Mouse (Mus musculus): ENCODE measurements around the gene Cdk15. TPM values are rescaled to one million over a fixed set of nuclear protein-coding genes. Genes with fewer than 3 reads are reported as not detected.

Gene Cdk15
- polyA plus RNA-seq, 1 experiment from 2014 or later = 0.13 TPM

DNA sequence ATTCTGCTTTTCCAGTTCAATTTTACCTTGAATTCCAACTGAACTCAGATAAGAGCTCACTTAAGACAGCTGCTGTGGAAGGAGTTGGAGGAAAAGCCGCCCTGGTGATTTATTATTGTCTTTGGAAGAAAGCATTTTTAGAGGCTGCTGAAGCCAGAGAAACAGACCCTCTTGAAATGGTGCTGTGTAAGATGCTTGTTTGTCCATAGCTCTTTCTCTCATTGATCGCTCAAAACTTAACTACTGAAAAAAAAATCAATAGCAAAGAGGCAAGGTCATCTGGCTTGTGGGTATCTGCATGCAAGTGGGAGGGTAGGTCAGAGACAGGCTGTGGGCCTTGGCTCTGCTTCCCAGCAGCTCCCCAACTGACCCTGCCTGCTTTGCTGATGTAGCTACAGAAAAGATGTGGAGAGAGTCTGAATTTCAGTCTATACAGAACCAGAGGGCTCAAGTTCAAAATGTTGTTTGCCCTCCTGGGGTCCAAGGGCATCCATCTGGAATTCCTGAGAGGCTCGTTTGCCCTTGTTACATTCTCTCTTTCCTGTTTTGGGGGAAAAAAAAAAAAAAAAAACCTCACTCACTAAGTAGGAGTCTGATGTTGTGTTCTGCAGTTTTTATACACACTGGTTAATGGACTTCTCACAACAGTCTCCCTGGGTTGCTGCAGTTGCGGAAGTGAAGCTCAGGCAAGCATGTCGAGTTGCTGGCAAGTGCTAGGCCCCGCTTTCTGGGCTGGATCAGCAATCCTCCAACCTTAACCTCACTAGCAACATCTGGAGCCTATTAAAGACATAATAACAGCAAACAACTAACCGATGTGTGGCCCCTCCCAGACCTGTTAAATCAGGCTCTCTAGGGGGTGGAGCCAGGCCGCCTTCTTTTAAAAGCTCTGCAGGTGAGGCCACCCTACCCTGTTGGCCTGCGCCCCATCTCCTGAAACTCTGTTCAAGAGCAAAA, 65.5 kb downstream of the Cdk15 start:
- Histone ChIP-seq H3K4me2 (ENCODE audit: low read depth, severe bottlenecking) (no peak overlapping the region), H3K36me3 (ENCODE audit: control insufficient read depth, insufficient read depth, low read length) (no peaks in the 10 kb centered on the region), H3K9me3 (ENCODE audit: control insufficient read depth, low read length) (no peaks in the 10 kb centered on the region), H3K27me3 (ENCODE audit: control insufficient read depth, insufficient read depth, low read length) (no peaks in the 10 kb centered on the region), H3K4me3 (ENCODE audit: low read depth, low read length) (no peak overlapping the region), H3K27ac (replicated peaks; ENCODE audit: low read depth, low read length) (peak overlapping the region; percentile 92), H3K4me1 (ENCODE audit: control insufficient read depth, insufficient read depth, low read length) (peaks cover 27% of the 10 kb centered on the region), H3K9ac (ENCODE audit: low read length) (no peak overlapping the region)
- DNase-seq (ENCODE audit: low spot score) (peak; percentile 81), ATAC-seq (ENCODE audit: insufficient number of reproducible peaks, low FRiP score, low TSS enrichment, low read depth) (peak; percentile 90)
- 10% methylated on average over 9 of the region's 9 CpGs for WGBS

DNA sequence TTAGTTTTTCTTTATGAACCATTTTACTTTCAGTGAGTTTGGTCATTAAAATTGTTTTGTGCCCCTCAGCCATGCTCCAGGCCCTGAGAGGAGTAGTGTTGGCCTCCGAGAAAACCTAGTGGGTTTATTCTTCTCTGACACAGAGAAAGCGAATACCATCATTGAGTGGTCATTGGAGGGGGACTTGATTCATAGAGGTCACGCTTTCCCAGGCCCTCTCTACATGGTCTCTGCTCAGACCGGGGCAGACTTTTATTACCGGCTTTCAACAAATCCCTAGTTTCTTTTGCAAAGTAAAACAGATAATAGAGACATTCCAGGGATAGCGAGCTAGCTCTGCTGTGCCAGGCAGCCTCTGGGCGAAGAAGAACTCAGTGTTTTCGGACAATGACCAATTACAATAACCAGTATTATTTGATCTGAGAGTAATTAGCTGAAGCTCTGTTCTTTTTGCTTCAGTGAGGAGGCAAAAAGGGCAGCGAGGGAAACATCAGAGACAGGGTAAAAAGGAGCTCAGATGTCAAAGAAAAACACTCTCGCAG, 70.2 kb downstream of the Cdk15 start:
- peaks cover 27% of the 10 kb centered on the region for H3K4me1 ChIP-seq (ENCODE audit: control insufficient read depth, insufficient read depth, low read length)

DNA sequence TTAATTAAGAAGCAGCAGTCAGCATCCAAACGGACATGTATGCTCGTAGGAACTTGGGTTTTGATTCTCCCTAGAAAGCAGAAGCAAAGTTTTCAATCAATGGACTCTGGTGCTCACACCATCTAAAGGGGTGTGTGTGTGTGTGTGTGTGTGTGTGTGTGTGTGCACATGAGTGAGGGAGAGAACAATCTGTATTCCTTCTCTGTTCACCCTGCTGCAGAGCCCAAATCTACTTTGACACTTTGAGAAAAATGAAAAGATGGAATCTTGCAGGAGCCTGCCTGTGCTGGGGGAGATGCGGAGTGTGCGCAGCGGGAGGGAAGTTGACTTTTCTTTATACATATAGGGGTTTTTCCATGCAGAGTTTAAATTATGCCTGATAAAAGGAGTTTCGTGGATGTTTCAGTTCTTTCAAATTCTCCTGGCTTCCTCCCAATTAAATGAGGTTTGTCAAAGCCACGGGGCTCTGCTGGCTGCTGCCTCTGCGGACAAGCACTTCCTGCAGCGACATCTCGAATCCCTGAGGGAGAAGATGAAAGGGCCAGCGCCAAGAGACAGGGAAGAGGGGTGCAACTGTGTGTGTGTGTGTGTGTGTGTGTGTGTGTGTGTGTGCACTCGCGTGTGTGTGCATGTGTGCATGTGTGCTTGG, 76.2 kb downstream of the Cdk15 start:
- DNase-seq (ENCODE audit: low spot score) (no peak), ATAC-seq (ENCODE audit: insufficient number of reproducible peaks, low FRiP score, low TSS enrichment, low read depth) (no peak)
- 25% methylated on average over 13 of the region's 13 CpGs for WGBS
- H3K36me3 ChIP-seq (ENCODE audit: control insufficient read depth, insufficient read depth, low read length) = no peaks in the 10 kb centered on the region
- no peak overlapping the region for H3K4me3 ChIP-seq (ENCODE audit: low read depth, low read length)
- H3K9me3 ChIP-seq (ENCODE audit: control insufficient read depth, low read length) = no peaks in the 10 kb centered on the region
- H3K27ac ChIP-seq (replicated peaks; ENCODE audit: low read depth, low read length) = no peak overlapping the region
- no peaks in the 10 kb centered on the region for H3K27me3 ChIP-seq (ENCODE audit: control insufficient read depth, insufficient read depth, low read length)
- H3K9ac ChIP-seq (ENCODE audit: low read length) = no peak overlapping the region
- H3K4me1 ChIP-seq (ENCODE audit: control insufficient read depth, insufficient read depth, low read length) = peaks cover 35% of the 10 kb centered on the region
- no peak overlapping the region for H3K4me2 ChIP-seq (ENCODE audit: low read depth, severe bottlenecking)

More for the DNA sequence above, 70.2 kb downstream of the Cdk15 start:
- H3K4me3 ChIP-seq (ENCODE audit: low read depth, low read length) = no peak overlapping the region
- no peak for ATAC-seq (ENCODE audit: insufficient number of reproducible peaks, low FRiP score, low TSS enrichment, low read depth)
- H3K27me3 ChIP-seq (ENCODE audit: control insufficient read depth, insufficient read depth, low read length) = no peaks in the 10 kb centered on the region
- H3K9me3 ChIP-seq (ENCODE audit: control insufficient read depth, low read length) = no peaks in the 10 kb centered on the region
- no peak overlapping the region for H3K27ac ChIP-seq (replicated peaks; ENCODE audit: low read depth, low read length)
- no peak for DNase-seq (ENCODE audit: low spot score)
- no peak overlapping the region for H3K4me2 ChIP-seq (ENCODE audit: low read depth, severe bottlenecking)
- H3K9ac ChIP-seq (ENCODE audit: low read length) = no peak overlapping the region
- WGBS = 30% methylated on average over 10 of the region's 10 CpGs
- no peaks in the 10 kb centered on the region for H3K36me3 ChIP-seq (ENCODE audit: control insufficient read depth, insufficient read depth, low read length)

DNA sequence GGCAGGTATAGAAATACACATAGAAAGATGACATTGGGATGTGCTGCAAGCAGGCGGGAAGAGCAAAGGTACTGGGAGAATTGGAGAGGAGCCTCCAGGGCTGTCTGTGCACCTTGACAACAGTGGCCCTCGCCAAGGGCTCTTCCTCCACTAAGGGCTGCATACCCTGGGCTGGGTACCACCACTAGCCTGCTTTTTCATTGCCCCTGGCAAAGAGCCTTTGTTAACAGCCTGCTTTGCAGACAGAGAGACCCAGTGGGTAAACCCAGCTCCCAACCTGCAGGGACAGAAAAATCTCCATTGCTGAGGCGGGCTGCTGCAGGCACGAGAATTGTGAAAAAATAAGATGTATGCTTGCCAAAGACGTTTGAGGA, 76.7 kb downstream of the Cdk15 start:
- H3K4me2 ChIP-seq (ENCODE audit: low read depth, severe bottlenecking) = no peak overlapping the region
- no peaks in the 10 kb centered on the region for H3K27me3 ChIP-seq (ENCODE audit: control insufficient read depth, insufficient read depth, low read length)
- H3K4me3 ChIP-seq (ENCODE audit: low read depth, low read length) = no peak overlapping the region
- no peak overlapping the region for H3K27ac ChIP-seq (replicated peaks; ENCODE audit: low read depth, low read length)
- DNase-seq (ENCODE audit: low spot score) = no peak
- no peaks in the 10 kb centered on the region for H3K36me3 ChIP-seq (ENCODE audit: control insufficient read depth, insufficient read depth, low read length)
- no peaks in the 10 kb centered on the region for H3K9me3 ChIP-seq (ENCODE audit: control insufficient read depth, low read length)
- H3K4me1 ChIP-seq (ENCODE audit: control insufficient read depth, insufficient read depth, low read length) = peaks cover 31% of the 10 kb centered on the region
- no peak for ATAC-seq (ENCODE audit: insufficient number of reproducible peaks, low FRiP score, low TSS enrichment, low read depth)
- 34% methylated on average over 5 of the region's 5 CpGs for WGBS
- H3K9ac ChIP-seq (ENCODE audit: low read length) = no peak overlapping the region

DNA sequence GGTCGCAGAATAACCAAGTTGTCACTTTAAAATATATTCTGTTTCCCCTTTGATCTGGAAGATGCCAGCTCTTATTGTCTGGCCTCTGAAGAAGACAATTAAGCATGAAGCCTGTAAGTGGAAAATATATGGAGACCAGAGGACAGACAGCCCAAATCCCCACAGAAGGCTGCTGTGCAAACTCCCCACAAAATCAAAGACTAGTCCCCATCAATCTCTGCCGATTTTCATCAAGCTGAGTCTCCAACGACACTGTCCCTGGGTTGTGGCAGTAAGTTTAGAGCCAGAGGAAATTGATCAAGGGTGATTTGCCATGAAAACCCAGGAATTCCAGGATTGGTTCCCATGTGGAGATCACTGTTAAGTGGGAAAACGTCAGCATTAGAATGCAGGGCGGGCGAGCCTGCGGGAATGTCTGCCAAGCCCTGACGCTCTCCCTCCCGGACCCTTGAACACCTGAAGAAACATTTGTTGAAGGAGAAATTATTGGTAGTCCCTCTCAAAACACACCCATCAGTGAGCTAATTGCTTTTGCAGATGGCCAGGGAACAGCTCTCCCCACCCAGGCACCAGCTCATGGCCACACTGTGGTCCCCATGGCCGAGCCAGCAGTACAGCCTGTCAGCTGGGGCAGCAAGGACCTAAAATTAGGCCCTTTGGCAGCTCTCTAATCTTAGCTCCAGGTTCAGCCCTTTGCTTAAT, 77.3 kb downstream of the Cdk15 start:
- Histone ChIP-seq H3K4me3 (ENCODE audit: low read depth, low read length) (no peak overlapping the region), H3K4me1 (ENCODE audit: control insufficient read depth, insufficient read depth, low read length) (peaks cover 31% of the 10 kb centered on the region), H3K27ac (replicated peaks; ENCODE audit: low read depth, low read length) (peak overlapping the region; percentile 56), H3K4me2 (ENCODE audit: low read depth, severe bottlenecking) (0 out of 2 replicates have a peak overlapping the region, but pooled peaks have one; percentile 12), H3K36me3 (ENCODE audit: control insufficient read depth, insufficient read depth, low read length) (no peaks in the 10 kb centered on the region), H3K27me3 (ENCODE audit: control insufficient read depth, insufficient read depth, low read length) (no peaks in the 10 kb centered on the region), H3K9me3 (ENCODE audit: control insufficient read depth, low read length) (no peaks in the 10 kb centered on the region), H3K9ac (ENCODE audit: low read length) (no peak overlapping the region)
- 11% methylated on average over 10 of the region's 10 CpGs for WGBS
- ATAC-seq (ENCODE audit: insufficient number of reproducible peaks, low FRiP score, low TSS enrichment, low read depth) (peak; percentile 83), DNase-seq (ENCODE audit: low spot score) (peak; percentile 74)

DNA sequence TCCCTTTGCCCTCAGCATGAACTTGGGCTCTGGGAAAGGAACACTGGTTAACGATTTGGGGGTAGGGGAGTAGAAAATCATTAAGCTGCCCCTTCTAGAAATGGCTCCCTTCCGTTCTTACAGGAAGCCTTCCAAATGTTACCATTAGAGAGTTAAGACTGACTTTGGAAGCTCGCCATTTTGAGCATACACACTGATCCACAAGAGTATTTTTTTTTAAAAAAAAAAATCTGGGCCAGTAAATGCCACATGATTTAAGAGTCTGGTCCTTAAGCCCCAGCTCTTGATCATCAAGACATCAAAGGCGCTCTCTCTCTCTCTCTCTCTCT, 77.8 kb downstream of the Cdk15 start:
- 19% methylated on average over 4 of the region's 4 CpGs for WGBS
- Histone ChIP-seq H3K4me3 (ENCODE audit: low read depth, low read length) (no peak overlapping the region), H3K36me3 (ENCODE audit: control insufficient read depth, insufficient read depth, low read length) (no peaks in the 10 kb centered on the region), H3K27ac (replicated peaks; ENCODE audit: low read depth, low read length) (peak overlapping the region; percentile 56), H3K27me3 (ENCODE audit: control insufficient read depth, insufficient read depth, low read length) (no peaks in the 10 kb centered on the region), H3K9ac (ENCODE audit: low read length) (no peak overlapping the region), H3K9me3 (ENCODE audit: control insufficient read depth, low read length) (no peaks in the 10 kb centered on the region), H3K4me2 (ENCODE audit: low read depth, severe bottlenecking) (no peak overlapping the region), H3K4me1 (ENCODE audit: control insufficient read depth, insufficient read depth, low read length) (peaks cover 31% of the 10 kb centered on the region)
- DNase-seq (ENCODE audit: low spot score) = no peak
- ATAC-seq (ENCODE audit: insufficient number of reproducible peaks, low FRiP score, low TSS enrichment, low read depth) = 0 out of 2 replicates have a peak, but pooled peaks have one; percentile 66

DNA sequence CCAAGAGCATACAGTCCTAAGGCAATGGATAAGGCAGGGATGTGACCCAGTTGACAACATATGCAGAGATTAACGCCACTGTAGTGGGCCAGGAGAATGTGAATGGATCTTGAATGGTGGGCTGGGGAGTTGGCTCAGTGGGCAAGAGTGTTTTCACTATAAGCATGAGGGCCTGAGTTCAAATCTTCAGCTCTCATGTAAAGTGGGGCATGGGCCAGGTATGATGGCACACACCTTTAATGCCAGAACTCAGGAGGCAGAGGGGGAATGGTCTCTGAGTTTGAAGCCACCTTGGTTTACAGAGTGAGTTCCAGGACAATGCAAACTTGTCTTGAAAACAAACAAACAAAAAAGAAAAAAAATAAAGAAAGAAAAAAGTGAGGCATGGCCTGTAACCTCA, 79.5 kb downstream of the Cdk15 start:
- no peak overlapping the region for H3K4me2 ChIP-seq (ENCODE audit: low read depth, severe bottlenecking)
- no peaks in the 10 kb centered on the region for H3K27me3 ChIP-seq (ENCODE audit: control insufficient read depth, insufficient read depth, low read length)
- no peak for DNase-seq (ENCODE audit: low spot score)
- no peak overlapping the region for H3K4me3 ChIP-seq (ENCODE audit: low read depth, low read length)
- no peaks in the 10 kb centered on the region for H3K36me3 ChIP-seq (ENCODE audit: control insufficient read depth, insufficient read depth, low read length)
- H3K4me1 ChIP-seq (ENCODE audit: control insufficient read depth, insufficient read depth, low read length) = peaks cover 35% of the 10 kb centered on the region
- H3K9me3 ChIP-seq (ENCODE audit: control insufficient read depth, low read length) = no peaks in the 10 kb centered on the region
- 85% methylated on average over 1 of the region's 1 CpGs for WGBS
- H3K27ac ChIP-seq (replicated peaks; ENCODE audit: low read depth, low read length) = no peak overlapping the region
- no peak for ATAC-seq (ENCODE audit: insufficient number of reproducible peaks, low FRiP score, low TSS enrichment, low read depth)
- H3K9ac ChIP-seq (ENCODE audit: low read length) = no peak overlapping the region

Data from limb, embryonic 11.5 days (tissue).